Mouse (Mus musculus) liver, postnatal 0 days (tissue): ENCODE results near the gene Galc.

Source experiments
- CTCF ChIP-seq: sonication (generic); IDR thresholded peaks from 2 replicates; pipeline ENCODE4 v1.5.1; 2016; ENCODE audit warnings: antibody characterized with exemption, low read depth
- EP300 ChIP-seq: IDR thresholded peaks from 2 replicates; pipeline ENCODE4 v1.6.1; 2016; ENCODE audit warnings: antibody characterized with exemption, low read depth, mild to moderate bottlenecking

GRCm38 (mm10) chr12:98282776-98283486 lies 23.7 kb upstream of the Galc start:
- TF ChIP-seq EP300, result no peak
- TF ChIP-seq CTCF, result no peak
